Mouse (Mus musculus): Measurements from ENCODE around the gene Krtap9-3.

- TF ChIP-seq POLR2A (IDR thresholded peaks at IDR 0.05; ENCODE audit: borderline replicate concordance, control insufficient read depth, low read depth, low read length) (no peak), CTCF (IDR thresholded peaks at IDR 0.05; ENCODE audit: control insufficient read depth, insufficient read depth, low read length) (no peak)
These were observed 12.8 kb downstream of the Krtap9-3 start for GRCm38 (mm10) chr11:99585096-99585495.
